Mouse (Mus musculus): ENCODE data around the gene Trappc10.

- no peak for TF ChIP-seq CTCF (IDR thresholded peaks at IDR 0.05; ENCODE audit: insufficient read depth, low read depth, low read length)
- TF ChIP-seq POLR2A (IDR thresholded peaks at IDR 0.05; ENCODE audit: insufficient read depth, low read depth, low read length), result no peak
Observed at GRCm38 (mm10) chr10:78236885-78237629, 7.4 kb downstream of the Trappc10 start.

Measured in olfactory bulb, adult 2 months (tissue).